Mouse (Mus musculus): Measurements from ENCODE around the gene Ccdc93.

Ccdc93 gene

DNA sequence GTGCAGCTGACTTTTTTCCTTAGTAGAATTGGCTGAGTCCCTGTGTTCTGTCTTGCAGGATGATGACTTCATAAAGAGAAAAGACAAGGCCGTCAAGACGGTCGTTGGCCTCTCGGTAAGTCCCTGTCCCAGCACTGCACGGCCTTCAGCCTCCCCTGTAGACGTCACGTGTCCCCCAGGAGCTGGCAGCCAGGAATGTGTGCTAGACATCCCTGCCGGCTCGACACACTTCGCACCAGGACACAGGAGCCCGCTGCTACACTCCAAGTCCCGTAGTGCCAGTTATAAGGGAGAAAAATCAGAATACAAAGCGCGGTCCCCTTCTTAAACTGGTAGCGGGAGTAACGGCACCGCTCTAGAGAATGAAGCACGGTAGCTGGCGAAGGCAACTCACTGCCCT lies 17.3 kb downstream of the Ccdc93 start:
- DNase-seq = no peak

DNA sequence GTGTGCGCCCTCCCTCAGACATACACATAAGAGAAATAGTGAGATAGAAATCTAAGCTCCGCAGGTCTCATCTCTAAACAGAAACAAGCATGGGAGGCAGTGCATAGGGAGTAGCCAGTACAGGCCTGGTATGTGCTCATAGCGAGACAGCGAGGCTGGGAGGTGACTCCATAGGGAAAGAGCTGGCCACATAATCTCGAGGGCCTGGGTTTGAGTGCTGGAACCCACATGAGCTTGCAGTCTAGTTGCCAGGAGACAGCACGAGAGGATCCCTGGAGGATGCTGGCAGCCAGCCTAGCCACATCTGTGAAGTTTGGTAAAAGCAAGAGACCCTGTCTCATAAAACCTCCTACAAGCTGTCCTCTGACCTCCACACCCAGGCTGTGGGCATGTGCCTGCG lies 20.2 kb downstream of the Ccdc93 start:
- no peak for DNase-seq

DNA sequence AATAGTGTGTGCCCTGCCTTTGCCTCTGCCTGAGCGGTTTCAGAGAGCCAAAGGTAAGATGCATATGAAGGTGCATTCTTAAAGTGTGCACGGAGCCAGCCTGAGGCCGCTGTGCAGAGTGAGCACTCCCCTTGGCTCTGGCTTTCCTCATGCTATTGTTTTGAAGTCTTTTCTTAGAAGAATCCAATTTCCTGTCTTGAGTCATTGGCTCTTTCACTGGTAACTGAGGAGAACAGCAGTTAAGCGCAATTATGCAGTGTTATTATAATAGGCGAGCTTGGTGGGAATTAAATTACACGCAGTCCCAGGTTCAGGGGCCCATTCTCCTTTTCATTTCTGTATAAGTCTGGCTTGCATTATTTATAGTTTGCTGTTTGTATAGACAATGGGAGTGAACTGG lies 21.6 kb downstream of the Ccdc93 start:
- no peak for DNase-seq

DNA sequence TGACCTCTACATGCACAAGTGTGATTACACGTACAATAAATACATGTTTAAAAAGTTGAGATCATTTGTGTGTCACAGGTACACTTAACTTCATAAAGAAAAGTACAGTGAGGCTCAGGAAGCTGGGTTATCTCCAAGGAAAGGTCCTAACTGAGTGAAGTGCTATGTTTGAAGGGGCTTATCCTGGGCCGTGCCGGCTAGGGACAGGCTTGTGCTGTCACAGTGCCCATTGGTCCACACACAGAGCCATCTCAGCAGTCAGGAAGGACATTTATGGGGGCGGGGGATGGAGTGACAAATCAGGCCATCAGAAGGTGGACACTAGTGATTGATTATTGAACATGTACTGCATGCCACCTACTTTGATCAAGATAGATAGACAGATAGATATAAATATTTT lies 22.2 kb downstream of the Ccdc93 start:
- DNase-seq = no peak

DNA sequence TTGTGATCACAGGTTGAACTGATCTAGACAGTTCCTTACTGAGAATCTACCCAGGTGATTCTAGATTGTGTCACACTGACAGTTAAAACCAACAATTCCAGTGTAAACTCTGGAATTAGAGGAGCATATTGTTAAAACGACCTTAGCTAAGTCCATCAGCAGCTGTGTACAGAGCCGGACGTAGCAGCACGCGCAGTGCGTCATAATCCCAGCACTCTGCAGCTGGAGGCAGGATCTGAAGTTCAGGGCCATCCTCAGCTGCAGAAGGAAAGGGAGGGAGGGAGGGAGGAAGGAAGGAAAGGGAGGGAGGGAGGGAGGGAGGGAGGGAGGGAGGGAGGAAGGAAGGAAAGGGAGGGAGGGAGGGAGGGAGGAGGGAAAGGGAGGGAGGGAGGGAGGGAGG lies 24.1 kb downstream of the Ccdc93 start:
- no peak for DNase-seq

DNA sequence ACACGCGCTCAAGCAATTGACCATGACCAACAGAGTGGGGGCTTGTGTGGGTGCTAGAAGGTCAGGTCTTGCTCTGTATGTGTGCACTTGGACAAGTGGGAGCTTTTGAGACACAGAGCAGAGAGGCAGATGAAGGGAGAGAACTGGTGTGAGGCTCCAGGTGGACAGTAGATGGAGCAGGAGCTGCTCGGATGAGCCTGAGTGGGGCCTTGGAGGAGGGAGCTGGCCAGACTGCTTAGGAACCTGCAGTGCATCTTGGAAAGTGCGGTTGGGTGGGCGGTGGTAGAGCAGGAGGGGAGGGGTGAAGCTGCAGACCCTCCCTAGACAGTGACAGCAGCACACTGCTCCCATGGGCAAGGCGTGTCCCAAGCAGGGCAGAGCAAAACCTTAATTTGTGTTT lies 29.2 kb downstream of the Ccdc93 start:
- no peak for DNase-seq

DNA sequence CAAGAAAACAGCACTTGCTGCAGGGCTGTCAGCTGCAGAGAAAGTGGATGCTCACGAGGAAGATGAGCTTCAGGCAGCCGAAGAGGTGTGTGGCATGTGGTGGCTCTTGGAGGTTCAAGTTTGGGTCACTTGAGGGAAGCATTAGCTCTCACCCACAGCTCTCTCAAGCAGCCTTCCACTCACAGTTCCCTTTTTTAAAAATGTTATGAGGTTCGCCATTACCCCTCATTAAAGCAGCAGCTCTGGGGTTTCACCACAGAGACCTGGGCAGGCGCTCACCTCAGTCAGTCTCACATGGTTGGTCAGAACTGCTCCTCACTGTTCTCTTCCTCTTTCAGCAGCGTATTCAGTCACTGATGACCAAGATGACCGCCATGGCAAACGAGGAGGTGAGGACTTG lies 31.0 kb downstream of the Ccdc93 start:
- DNase-seq = peak; percentile 19 to 33

DNA sequence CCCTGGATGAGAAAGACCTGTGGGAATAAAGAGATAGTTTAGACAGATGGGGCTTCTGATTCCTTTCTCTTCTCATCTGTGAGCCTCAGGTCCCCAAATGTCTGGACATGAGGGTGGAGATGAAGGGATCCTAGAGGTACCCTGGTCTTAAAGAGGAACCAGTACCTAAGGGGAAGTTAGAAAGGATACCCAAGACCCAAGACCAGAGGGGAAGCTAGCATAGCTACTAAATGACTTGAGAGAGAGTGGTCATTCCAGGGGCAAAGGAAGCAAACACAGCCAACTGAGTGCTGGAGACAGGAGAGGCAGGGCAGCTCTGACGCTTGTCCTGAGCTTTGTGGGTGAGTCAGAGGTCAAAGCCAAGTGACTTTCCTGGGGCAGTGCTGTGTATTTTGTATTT lies 31.8 kb downstream of the Ccdc93 start:
- DNase-seq = no peak

DNA sequence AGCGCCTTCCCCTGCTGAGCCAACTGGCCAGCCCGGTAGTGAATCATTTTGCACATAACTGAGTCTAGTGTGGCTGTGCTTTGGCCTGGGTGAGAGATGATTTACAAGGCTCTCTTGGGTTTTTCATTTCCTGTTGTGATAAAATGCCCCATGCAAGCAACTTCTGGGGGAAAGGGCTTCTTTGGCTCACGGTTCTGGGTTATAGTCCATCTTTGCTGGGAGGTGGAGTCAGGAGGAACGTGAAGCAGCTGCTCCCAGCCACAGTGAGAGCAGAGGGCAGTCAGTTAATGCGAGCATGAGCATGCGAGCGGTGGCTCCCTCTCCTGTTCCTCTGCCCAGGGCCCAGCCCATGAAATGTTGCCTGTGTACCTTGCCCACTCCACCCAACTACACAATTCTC lies 33.0 kb downstream of the Ccdc93 start:
- DNase-seq = no peak

DNA sequence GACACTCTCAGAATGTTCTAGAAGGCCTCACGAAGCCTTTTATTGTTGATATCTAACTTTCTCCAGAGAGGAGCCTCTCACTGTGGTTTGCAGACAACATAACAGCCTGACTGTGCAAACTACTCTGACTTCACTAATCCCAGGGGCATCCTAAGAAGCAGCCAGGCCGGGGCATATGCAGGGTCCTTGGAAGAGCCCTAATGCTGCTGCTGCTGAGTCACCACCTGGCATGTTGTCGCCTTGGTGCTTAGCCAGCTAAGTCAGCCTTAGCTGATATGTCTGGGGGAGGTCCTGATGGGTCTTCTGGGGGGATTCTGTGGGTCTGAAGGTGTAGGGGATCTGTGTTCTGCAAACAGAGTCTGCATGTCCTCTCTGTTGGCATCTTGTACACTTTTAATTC lies 35.4 kb downstream of the Ccdc93 start:
- no peak for DNase-seq

DNA sequence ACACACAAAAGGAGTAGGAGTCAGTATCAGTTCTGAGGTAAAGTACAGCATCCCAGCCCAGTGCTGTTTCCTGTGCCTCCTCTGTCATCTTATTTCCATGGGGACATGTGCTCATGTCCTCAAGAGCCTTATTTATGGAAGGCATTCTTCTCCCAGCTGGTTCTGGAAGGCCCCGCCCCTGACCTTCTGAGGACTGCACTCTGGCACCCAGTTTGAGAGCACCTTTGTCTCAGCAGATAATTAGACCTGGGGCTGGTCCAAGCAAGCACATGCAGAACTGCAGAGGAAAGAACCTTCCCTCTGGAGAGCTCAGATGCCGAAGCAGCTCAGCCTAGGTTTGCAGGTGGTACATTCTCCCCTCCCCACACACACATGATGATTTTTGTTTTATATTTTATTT lies 37.4 kb downstream of the Ccdc93 start:
- DNase-seq = no peak

DNA sequence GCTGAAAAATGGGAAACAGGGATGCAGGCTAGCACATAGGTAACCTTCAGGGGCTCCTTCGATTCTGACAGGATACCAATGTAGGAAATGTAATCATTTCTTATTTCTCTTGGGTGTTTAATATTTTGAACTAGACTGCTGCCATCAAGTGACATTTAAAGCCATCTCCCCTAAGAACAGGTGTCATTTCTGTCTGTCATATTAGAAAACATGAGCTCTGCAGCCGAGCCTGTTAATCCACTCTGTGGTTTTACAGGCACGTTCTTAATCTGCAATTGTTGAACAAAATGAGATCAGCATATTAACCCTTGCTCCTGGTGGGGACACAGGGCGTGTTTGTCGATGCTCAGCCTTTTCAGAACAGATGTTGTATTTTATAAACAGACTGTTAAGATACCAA lies 40.7 kb downstream of the Ccdc93 start:
- DNase-seq = no peak

DNA sequence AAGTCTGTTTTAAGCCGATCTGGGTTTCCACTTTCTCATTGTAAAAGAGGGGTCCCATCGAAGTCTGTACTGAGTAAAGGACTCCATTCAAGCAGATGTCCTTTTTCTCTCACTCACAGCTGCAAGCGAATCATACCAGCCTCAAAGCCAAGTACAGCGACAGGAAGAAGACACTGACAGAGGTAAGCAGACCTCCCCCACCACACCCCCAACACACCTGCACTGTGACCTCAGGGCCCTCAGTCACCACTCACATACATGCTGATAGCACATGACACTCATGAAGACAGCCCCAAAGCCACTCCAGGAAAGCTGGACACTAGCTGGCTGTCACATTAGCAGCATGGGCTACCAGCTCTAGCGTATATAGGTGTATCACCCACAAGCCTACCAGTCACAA lies 46.9 kb downstream of the Ccdc93 start:
- no peak for DNase-seq

DNA sequence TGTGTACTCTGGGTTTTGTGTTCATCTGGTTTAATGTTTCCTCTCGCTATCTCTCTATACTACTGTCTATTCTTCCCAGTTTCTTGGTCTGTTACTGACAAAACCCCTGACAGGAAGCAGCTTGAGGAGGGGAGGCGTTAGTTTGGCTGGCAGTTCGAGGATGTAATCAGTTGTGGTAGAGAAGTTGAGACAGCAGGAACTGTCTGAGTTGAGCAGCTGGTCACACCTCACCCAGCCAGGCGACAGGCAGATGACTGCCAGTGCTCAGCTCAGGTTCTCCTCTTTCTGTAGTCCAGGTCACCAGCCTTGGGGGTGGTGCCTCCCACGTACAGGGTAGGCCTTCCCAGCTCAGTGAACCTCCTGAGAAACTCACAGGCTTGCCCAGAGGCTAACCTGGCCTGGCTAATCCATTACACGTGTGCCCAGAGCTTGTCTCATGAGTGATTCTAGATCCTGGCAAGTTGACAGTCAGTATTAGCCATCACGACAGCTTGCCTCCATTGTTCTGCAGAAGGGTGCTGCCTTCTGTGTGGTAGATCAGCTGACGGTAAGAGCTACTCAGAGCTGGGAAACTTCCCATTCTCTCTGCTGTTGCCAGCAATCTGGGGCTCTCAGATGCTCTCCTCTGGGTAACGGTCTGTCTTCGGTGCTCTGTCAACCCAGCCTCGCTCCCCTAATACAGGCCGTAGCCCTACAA lies 47.6 kb downstream of the Ccdc93 start:
- no peak for DNase-seq

DNA sequence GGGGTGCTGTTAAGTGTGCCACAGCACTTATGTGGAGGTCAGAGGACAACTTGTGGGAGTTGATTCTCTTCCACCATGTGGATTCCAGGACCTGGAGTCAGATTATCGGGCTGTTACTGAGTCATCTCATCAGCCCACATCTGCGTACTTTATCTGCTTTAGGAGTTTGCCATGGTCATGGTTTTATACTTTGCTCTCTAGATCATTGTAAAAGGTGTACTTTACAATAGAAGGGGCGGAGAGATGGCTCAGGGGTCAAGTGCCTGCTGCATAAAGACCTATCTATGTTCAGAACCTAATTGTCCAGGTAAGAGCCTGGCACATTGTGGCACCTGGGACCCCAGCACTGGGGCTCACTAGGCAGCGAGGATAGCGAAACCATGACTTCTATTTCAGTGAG lies 48.6 kb downstream of the Ccdc93 start:
- no peak for DNase-seq

DNA sequence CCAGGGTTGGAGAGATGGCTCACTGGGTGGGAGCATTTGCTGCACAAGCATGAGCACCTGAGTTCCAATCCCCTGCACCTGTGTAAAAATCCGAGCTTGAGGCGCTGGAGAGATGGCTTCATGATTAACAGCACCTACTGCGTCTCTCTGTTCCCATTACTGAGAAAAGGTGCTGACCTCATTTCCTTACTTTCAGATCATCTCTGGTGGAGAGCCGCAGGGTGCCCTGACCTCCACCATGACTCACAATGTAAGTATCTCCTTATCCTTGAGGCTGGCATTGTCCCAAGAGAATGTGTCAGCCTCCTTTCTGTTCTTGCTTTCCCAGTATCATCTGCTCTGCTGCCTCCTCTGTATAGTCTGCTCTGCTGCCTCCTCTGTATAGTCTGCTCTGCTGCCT lies 52.2 kb downstream of the Ccdc93 start:
- DNase-seq = no peak

DNA sequence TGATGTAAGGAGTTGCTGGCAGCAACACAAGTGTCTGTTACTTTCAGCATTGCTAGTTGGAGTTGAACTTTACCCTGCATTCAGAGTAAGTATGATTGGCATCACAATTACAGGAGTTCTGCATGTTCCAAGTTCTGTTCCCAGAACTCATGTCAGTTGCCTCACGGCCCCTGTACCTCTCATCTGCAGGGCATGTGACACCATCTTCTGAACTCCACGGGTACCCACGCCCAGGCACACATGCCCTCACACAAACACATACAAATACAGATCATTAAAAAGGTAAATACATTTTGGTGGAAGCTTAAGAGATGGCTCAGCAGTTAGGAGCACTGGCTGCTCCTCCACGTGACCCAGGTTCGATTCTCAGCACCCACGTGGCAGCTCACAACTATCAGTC lies 56.0 kb downstream of the Ccdc93 start:
- DNase-seq = no peak

DNA sequence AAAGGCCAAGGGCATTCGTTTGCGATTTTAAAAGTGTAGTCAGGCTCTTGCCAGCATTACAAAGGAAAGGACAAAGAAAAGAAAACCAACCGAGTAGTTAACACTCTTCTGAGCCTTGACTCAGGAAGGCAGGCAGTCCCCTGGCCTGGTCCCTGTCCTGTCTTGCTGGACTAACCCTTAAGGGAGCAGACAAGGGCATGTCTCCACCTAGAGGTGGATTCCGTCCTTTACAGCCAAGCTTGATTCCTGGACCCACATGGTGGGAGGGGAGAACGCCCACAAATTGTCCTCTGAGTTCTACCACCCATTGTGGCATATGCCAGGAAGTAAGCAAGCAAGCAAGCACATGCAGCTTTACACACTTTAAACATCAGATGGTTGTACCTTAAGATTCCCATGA lies 59.4 kb downstream of the Ccdc93 start:
- DNase-seq = no peak

DNA sequence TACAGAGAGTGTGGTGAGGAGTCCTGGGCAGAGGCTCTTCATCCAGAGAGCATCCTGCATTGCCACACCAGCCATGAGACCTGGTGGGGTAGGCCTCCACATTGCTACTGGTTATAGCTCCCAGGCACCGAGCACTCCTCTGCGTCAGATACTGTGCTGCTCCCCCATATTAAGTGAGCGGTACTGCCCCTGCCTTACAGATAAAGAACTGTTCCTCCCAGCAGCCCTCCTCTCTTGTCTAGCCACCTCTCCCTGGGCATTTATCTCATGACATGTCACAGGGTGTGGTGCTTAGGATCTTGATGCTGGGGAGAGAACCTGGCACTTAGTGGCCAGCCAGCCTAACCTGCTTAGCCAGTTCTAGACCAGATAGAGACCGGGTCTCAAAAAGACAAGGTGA lies 66.2 kb downstream of the Ccdc93 start:
- DNase-seq = no peak

DNA sequence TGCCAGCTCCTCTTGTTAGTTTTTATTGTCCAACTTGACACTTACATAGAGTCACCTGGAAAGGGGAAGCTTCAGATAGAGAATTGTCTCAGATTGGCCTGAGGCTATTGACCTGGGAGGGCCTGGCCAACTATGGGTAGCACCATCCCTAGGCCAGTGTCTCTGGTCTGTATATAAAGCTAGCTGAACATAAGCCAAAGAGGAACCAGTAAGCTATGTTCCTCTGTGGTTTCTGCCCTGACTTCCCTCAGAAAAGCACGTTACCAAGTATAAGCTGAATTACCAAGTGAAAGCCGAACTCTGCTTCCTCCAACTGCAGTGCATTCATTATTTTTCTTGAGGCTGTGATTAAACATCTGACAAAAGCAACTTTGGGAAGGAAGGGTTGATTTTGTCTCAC lies 77.9 kb downstream of the Ccdc93 start:
- DNase-seq = no peak

DNA sequence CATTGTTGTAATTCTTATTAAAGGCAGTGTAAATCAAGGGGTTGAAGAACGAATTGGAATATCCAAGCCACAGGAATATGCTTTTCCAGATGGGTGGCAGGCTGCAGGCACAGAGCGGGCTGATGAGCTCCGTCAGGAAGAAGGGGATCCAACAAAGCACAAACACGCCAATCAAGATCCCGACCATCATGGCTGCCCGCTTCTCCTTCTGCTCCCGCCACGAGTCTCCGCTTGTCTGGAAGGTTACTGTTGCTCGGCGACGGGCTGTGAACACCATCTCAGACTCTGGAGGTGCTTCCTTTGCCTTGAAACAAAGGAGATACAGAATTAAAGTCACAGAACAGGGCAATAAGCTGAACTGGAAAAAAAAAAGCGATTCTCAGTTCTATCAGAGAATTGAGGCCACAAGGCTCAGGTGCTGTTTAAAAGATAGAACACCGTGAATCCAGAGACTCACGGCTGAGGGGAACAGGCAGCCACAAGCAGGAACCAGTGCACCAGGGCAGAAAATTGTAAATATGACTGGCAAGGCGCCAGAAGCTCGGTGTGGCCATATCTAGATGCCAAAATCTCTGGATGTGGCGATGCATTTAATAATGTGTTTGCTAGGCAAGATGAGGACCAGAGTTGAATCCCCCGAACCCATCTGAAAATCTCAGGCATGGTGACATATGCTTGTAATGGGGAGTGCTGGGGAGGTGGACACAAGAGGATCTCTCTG lies 79.7 kb downstream of the Ccdc93 start:
- DNase-seq = no peak

DNA sequence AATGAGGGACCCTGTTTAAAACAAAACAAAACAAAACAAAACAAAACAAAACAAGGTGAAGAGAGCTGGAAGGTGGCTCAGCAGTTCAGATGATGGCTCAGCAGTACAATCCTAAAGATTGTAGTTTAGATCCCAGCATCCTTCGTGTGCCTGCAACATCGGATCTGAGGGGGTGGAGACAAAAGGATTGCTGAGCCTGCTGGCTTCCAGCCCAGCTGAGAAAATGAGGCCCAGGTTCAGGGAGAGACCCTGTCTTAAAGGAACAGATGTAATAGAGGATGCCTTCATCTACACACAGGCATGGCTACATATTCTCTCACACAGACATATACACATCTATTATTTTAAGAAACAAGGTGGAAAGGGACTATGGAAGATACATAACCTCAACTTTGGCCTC lies 80.3 kb downstream of the Ccdc93 start:
- DNase-seq = no peak

DNA sequence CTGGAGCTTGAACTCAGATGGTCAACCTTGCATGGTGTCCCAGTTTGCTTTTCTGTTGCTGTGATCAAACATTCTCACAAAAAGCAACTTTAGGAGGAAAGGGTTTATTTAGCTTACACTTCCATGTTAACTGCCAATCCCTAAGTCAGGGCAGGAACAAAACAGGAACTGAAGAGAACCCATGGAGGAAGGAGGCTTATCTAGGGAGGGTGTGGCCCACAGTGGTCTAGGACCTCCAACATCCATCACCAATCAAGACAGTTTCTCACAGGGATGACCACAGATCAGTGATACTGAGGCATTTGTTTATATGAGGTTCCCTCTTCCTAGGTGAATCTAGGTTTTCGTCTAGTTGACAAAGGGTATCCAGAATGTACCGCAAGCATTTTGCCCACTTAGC lies 81.1 kb downstream of the Ccdc93 start:
- no peak for DNase-seq

DNA sequence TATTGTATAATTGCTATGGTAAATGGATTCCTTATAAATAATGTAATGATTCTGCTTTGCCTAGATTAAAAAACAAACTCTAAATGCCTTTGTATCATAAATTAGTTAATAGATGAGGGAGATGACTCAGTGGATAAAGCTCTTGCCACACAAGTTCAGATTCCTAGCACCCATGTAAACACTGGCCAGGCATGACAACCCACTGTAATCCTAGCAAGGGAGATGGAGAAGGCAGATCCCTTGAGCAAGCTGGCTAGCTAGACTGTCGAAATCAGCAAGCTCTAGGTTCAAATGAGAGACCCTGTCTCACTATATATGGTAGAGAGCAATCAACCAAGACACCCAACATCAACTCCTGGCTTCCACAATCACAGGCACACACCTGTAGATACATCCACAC lies 87.8 kb downstream of the Ccdc93 start:
- DNase-seq = no peak

DNA sequence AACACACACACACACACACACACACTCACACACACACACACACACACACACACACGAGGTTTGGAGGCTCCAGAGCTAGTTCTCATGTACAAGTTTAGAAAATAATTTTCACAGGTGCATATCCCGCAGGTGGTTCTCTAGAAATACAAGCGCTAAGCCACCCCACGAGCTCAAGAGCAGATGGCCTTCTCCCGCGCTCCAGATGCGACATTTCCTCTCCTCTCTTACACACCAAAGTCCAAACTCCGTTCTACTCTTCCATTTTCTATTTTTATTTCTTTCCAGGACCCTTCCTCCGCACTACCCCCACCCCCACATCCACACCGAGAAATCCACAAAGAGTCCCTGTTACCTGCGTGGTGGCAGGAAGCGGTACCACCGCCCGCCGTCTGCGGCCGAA lies 96.2 kb downstream of the Ccdc93 start:
- DNase-seq = no peak
